Mouse (Mus musculus) adrenal gland, postnatal 36 days (tissue): ENCODE results near the gene Tlr9. TPM values are rescaled to one million over a fixed set of nuclear protein-coding genes. Genes with fewer than 3 reads are reported as not detected.

Source experiments
- DNase-seq, 2 experiments: peaks; one replicate each; pipeline ENCODE4 v3.0.0; 2021; ENCODE audit warnings: mixed read lengths in 1 of 2
- total RNA-seq, 2 experiments: library from RNA; stranded (reverse); gene quantifications; 2 replicates each; pipeline ENCODE4 v1.2.3; 2021

The Tlr9 gene
- total RNA-seq, 2 experiments from 2014 or later = 0.89 TPM

GRCm38 (mm10) chr9:106232956-106233355, 10.6 kb downstream of the Tlr9 start:
- DNase-seq = peak in 1 of 2 experiments; percentile 24

GRCm38 (mm10) chr9:106233953-106234352, 11.6 kb downstream of the Tlr9 start:
- no peak for DNase-seq

- DNase-seq = peak; percentile 61 to 85
These were observed 12.9 kb downstream of the Tlr9 start for GRCm38 (mm10) chr9:106235194-106235830.

GRCm38 (mm10) chr9:106236156-106236817, 13.9 kb downstream of the Tlr9 start:
- no peak for DNase-seq

GRCm38 (mm10) chr9:106236818-106237211, 14.4 kb downstream of the Tlr9 start:
- DNase-seq = no peak

- peak in 1 of 2 experiments; percentile 63 for DNase-seq
These were observed 15.0 kb downstream of the Tlr9 start for GRCm38 (mm10) chr9:106237401-106237800.

GRCm38 (mm10) chr9:106237878-106238277, 15.5 kb downstream of the Tlr9 start:
- DNase-seq = no peak

GRCm38 (mm10) chr9:106241541-106242164, 19.3 kb downstream of the Tlr9 start:
- DNase-seq = no peak

GRCm38 (mm10) chr9:106242813-106243488, 20.6 kb downstream of the Tlr9 start:
- peak; percentile 68 for DNase-seq

- DNase-seq = no peak
These were observed 27.2 kb downstream of the Tlr9 start for GRCm38 (mm10) chr9:106249550-106249949.

GRCm38 (mm10) chr9:106250245-106250644, 27.8 kb downstream of the Tlr9 start:
- DNase-seq = no peak

GRCm38 (mm10) chr9:106251066-106251465, 28.7 kb downstream of the Tlr9 start:
- peak in 1 of 2 experiments; percentile 61 for DNase-seq

GRCm38 (mm10) chr9:106254001-106254400, 31.6 kb downstream of the Tlr9 start:
- peak; percentile 76 to 79 for DNase-seq

GRCm38 (mm10) chr9:106258412-106258811, 36.0 kb downstream of the Tlr9 start:
- no peak for DNase-seq

- no peak for DNase-seq
These were observed 36.6 kb downstream of the Tlr9 start for GRCm38 (mm10) chr9:106258990-106259389.

GRCm38 (mm10) chr9:106261058-106261457, 38.7 kb downstream of the Tlr9 start:
- no peak for DNase-seq

- DNase-seq = no peak
These were observed 39.1 kb downstream of the Tlr9 start for GRCm38 (mm10) chr9:106261491-106261890.

- DNase-seq = no peak
These were observed 39.7 kb downstream of the Tlr9 start for GRCm38 (mm10) chr9:106262075-106262474.

- DNase-seq = no peak
These were observed 41.1 kb downstream of the Tlr9 start for GRCm38 (mm10) chr9:106263381-106263924.

GRCm38 (mm10) chr9:106265358-106266075, 43.1 kb downstream of the Tlr9 start:
- peak; percentile 87 to 89 for DNase-seq

GRCm38 (mm10) chr9:106266936-106267657, 44.7 kb downstream of the Tlr9 start:
- peak; percentile 89 to 92 for DNase-seq
